Mouse (Mus musculus): ENCODE data around the gene Dusp19. TPM values are rescaled to one million over a fixed set of nuclear protein-coding genes. Genes with fewer than 3 reads are reported as not detected.

Gene Dusp19
- total RNA-seq (2022), result 10 to 100 TPM in 1 of 4 experiments, 1 to 10 TPM in 3; 9.3 to 11.0 (median 9.5) TPM

- DNase-seq (ENCODE audit: low spot score in 2 of 2), result peak; percentile 91 to 92
Measured at GRCm38 (mm10) chr2:80616854-80617737, at the start of gene Dusp19, which contains the start of gene Nup35. Dusp19 (plus strand) TSS chr2:80617045. Nup35 (plus strand) TSS chr2:80617236.

GRCm38 (mm10) chr2:80567411-80567810 lies 49.4 kb upstream of the Dusp19 start:
- no peak for DNase-seq (ENCODE audit: low spot score in 2 of 2)

- DNase-seq (ENCODE audit: low spot score in 2 of 2), result no peak
Measured at GRCm38 (mm10) chr2:80570656-80571055, 46.2 kb upstream of the Dusp19 start.

GRCm38 (mm10) chr2:80577286-80577685 lies 39.6 kb upstream of the Dusp19 start:
- no peak for DNase-seq (ENCODE audit: low spot score in 2 of 2)

GRCm38 (mm10) chr2:80579253-80579891 lies 37.5 kb upstream of the Dusp19 start:
- no peak for DNase-seq (ENCODE audit: low spot score in 2 of 2)

- DNase-seq (ENCODE audit: low spot score in 2 of 2), result peak in 1 of 2 experiments; percentile 10
Measured at GRCm38 (mm10) chr2:80580311-80580961, 36.4 kb upstream of the Dusp19 start.

- DNase-seq (ENCODE audit: low spot score in 2 of 2), result peak; percentile 78 to 85
Measured at GRCm38 (mm10) chr2:80581043-80581711, 35.7 kb upstream of the Dusp19 start, which contains the start of gene Nckap1. Nckap1 (minus strand) TSS chr2:80581380.

GRCm38 (mm10) chr2:80582356-80582755 lies 34.5 kb upstream of the Dusp19 start:
- DNase-seq (ENCODE audit: low spot score in 2 of 2), result no peak

GRCm38 (mm10) chr2:80594215-80594918 lies 22.5 kb upstream of the Dusp19 start:
- DNase-seq (ENCODE audit: low spot score in 2 of 2), result no peak

GRCm38 (mm10) chr2:80596960-80597359 lies 19.9 kb upstream of the Dusp19 start:
- DNase-seq (ENCODE audit: low spot score in 2 of 2), result no peak

- DNase-seq (ENCODE audit: low spot score in 2 of 2), result no peak
Measured at GRCm38 (mm10) chr2:80599850-80600249, 17.0 kb upstream of the Dusp19 start.

GRCm38 (mm10) chr2:80600611-80601010 lies 16.2 kb upstream of the Dusp19 start:
- no peak for DNase-seq (ENCODE audit: low spot score in 2 of 2)

- DNase-seq (ENCODE audit: low spot score in 2 of 2), result no peak
Measured at GRCm38 (mm10) chr2:80602756-80603155, 14.1 kb upstream of the Dusp19 start.

- no peak for DNase-seq (ENCODE audit: low spot score in 2 of 2)
Measured at GRCm38 (mm10) chr2:80603771-80604426, 12.9 kb upstream of the Dusp19 start.

- no peak for DNase-seq (ENCODE audit: low spot score in 2 of 2)
Measured at GRCm38 (mm10) chr2:80612286-80612685, 4.6 kb upstream of the Dusp19 start.

- DNase-seq (ENCODE audit: low spot score in 2 of 2), result no peak
Measured at GRCm38 (mm10) chr2:80612796-80613195, 4.0 kb upstream of the Dusp19 start.

GRCm38 (mm10) chr2:80618991-80619390 lies 2.1 kb downstream of the Dusp19 start:
- no peak for DNase-seq (ENCODE audit: low spot score in 2 of 2)

GRCm38 (mm10) chr2:80621921-80622320 lies 5.1 kb downstream of the Dusp19 start:
- DNase-seq (ENCODE audit: low spot score in 2 of 2), result no peak

- no peak for DNase-seq (ENCODE audit: low spot score in 2 of 2)
Measured at GRCm38 (mm10) chr2:80624523-80624922, 7.7 kb downstream of the Dusp19 start.
